Mouse (Mus musculus) neural tube, embryonic 11.5 days (tissue): Measurements from ENCODE around the gene Sdad1. TPM values are rescaled to one million over a fixed set of nuclear protein-coding genes. Genes with fewer than 3 reads are reported as not detected.

ENCODE experiments used
- ATAC-seq: fragments of 200-750 bp; cut with Nextera tagmentation; 2 replicates; pipeline ENCODE4 v1.8.0; 2017; ENCODE audit warnings: moderate number of reproducible peaks, mild to moderate bottlenecking, moderate TSS enrichment, moderate library complexity; ENCODE audit not compliant: insufficient read depth, low FRiP score, low TSS enrichment
- DNase-seq: peaks from one replicate; pipeline ENCODE4 v3.0.0-alpha.2; 2015; ENCODE audit warnings: low spot score
- H3K27ac ChIP-seq: fragments of 300-500 bp; sonication (generic); 2 replicates; pipeline ENCODE4 v1.5.1; 2014; ENCODE audit warnings: low read depth, mild to moderate bottlenecking, low read length
- H3K27me3 ChIP-seq: fragments of 300-500 bp; sonication (generic); 2 replicates; pipeline ENCODE4 v1.6.1; 2014; ENCODE audit warnings: mild to moderate bottlenecking, low read length, mixed read lengths; ENCODE audit not compliant: control insufficient read depth, insufficient read depth
- H3K36me3 ChIP-seq: fragments of 300-500 bp; sonication (generic); 2 replicates; pipeline ENCODE4 v1.6.1; 2014; ENCODE audit warnings: mild to moderate bottlenecking, low read length, moderate library complexity, mixed read lengths; ENCODE audit not compliant: control insufficient read depth, insufficient read depth
- H3K4me1 ChIP-seq: fragments of 300-500 bp; sonication (generic); 2 replicates; pipeline ENCODE4 v1.6.1; 2014; ENCODE audit warnings: low read length, mixed read lengths; ENCODE audit not compliant: control insufficient read depth, insufficient read depth
- H3K4me2 ChIP-seq: fragments of 300-500 bp; sonication (generic); 2 replicates; pipeline ENCODE4 v1.6.1; 2014; ENCODE audit warnings: low read depth, mild to moderate bottlenecking, moderate library complexity
- H3K4me3 ChIP-seq: fragments of 300-500 bp; sonication (generic); 2 replicates; pipeline ENCODE4 v1.5.1; 2014; ENCODE audit warnings: low read depth, low read length
- H3K9ac ChIP-seq: fragments of 300-500 bp; sonication (generic); 2 replicates; pipeline ENCODE4 v1.6.1; 2014; ENCODE audit warnings: mild to moderate bottlenecking, low read length
- H3K9me3 ChIP-seq: fragments of 300-500 bp; sonication (generic); 2 replicates; pipeline ENCODE4 v1.6.1; 2016; ENCODE audit warnings: low read length; ENCODE audit not compliant: control insufficient read depth
- WGBS: fragments of 180-500 bp; shearing (Covaris S2); extraction: QIAGEN DNeasy Blood & Tissue Kit; methylation state at CpG from one replicate; pipeline ENCODE4 v1.1.7; 2014; 5-methylcytosine and 5-hydroxymethylcytosine counted together
- polyA plus RNA-seq: library from polyadenylated mRNA; unstranded; fragments of >200 nt; fragmentation: Nextera tagmentation; extraction: Ambion mirVana; gene quantifications from 2 replicates; pipeline ENCODE4 v1.2.1, GENCODE M21; 2014

The Sdad1 gene
- polyA plus RNA-seq, 1 experiment from 2014 or later = 38.7 TPM

DNA sequence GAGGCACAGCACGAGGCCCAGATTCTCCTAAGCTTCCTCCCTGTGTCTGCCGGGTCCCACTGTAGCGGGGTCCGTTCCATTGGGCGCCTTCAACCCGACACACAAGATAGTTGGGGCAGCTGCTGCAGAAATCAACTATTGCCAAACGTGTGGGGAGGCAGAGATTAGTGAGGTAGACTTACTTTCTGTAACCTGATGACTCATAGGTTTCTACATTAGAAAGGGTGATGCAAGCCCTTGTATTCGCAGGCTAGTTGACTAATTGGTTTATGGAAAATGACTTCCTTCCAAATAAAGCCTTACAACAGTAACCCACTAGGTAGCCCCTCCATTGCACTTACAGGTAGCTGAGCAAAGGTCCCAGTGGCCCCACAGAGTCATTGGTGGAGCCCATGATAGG is 47.6 kb downstream of the Sdad1 start:
- no peaks in the 10 kb centered on the region for H3K27me3 ChIP-seq
- no peaks in the 10 kb centered on the region for H3K4me1 ChIP-seq
- H3K27ac ChIP-seq = no peak overlapping the region
- no peak overlapping the region for H3K4me3 ChIP-seq
- no peak overlapping the region for H3K4me2 ChIP-seq
- no peak for DNase-seq
- no peak for ATAC-seq
- H3K9me3 ChIP-seq = no peaks in the 10 kb centered on the region
- no peaks in the 10 kb centered on the region for H3K36me3 ChIP-seq
- WGBS = 91% methylated on average over 8 of the region's 8 CpGs
- no peak overlapping the region for H3K9ac ChIP-seq

DNA sequence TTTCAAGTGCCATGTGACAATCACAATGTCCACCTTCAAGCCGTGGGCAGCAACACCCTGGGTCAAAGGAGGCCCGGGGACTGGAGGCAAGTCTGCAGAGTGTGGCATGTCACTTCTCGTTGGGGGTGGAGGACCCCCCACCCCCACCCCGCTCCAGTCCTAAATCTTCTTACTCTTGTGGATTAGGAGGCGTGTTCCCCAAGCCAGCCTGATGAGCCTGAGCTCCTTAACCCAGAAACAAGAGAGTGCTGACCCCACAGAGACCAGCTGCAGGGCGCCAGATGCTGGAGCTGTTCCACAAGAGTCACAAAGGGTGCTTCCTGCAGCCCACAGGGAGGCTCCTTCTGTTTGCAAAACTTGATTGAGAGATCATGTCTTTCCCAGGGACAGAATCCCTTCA is 54.1 kb downstream of the Sdad1 start, which contains the start of gene Ppef2:
Gene Ppef2, minus strand, starts transcription at position 61 of the 400 bp plus-strand sequence.
- no peaks in the 10 kb centered on the region for H3K4me1 ChIP-seq
- ATAC-seq (no peak), DNase-seq (no peak)
- no peak within 1 kb of the TSS for H3K4me2 ChIP-seq
- H3K9me3 ChIP-seq = no peaks in the 10 kb centered on the region
- no peaks in the 10 kb centered on the region for H3K36me3 ChIP-seq
- H3K9ac ChIP-seq = no peak within 1 kb of the TSS
- WGBS = 11% methylated on average over 6 of the region's 6 CpGs
- no peaks in the 10 kb centered on the region for H3K27me3 ChIP-seq
- H3K4me3 ChIP-seq = no peak within 1 kb of the TSS
- H3K27ac ChIP-seq = no peak within 1 kb of the TSS

DNA sequence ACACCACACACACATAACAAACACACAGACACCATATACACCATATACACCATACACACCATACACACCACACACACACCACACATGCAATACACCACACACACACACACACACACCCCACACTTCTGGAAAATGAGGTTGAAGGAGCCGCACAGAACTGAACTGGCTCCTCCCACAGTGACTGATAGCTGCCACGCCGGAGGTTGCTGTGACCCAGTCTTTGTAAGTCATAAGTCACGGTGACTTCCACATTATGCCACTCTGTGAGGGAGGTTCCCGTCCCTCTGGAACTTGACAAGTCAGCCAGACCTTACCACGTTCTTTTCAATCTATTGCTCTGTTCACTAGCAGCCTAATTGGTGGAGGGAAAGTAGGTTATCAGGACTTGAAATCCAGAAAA is 55.8 kb downstream of the Sdad1 start:
- Histone ChIP-seq H3K36me3 (no peaks in the 10 kb centered on the region), H3K4me1 (no peaks in the 10 kb centered on the region), H3K4me2 (no peak overlapping the region), H3K4me3 (no peak overlapping the region), H3K9ac (no peak overlapping the region), H3K9me3 (no peaks in the 10 kb centered on the region), H3K27ac (no peak overlapping the region), H3K27me3 (no peaks in the 10 kb centered on the region)
- ATAC-seq (no peak), DNase-seq (no peak)
- 62% methylated on average over 6 of the region's 6 CpGs for WGBS

DNA sequence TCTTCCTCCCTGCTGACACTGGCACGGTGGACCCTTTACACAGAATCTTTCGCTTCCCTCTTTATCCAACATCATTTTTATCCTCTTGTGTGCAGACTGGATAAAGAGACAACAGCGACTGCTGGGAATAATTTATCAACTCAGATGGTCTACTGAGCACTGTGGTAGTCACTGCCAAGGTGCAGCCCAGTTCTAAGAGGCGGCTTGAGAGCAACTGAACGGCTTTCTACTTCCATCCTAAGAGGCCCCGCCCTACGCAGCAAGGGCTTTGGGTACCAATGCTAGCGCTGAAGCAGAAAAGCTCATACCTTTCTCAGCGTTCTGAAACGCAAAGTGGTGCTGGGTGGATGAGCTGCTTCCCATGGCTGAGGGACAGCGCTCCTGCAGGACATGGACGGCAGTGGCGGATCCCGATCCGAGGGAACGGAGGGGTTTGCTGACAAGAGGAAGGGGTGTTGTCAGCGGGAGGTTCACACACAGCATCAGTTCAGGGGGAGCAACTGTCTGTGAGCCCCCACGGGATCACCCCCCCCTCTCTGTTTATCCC is 57.4 kb downstream of the Sdad1 start:
- ATAC-seq = no peak
- WGBS = 30% methylated on average over 18 of the region's 18 CpGs
- no peak overlapping the region for H3K9ac ChIP-seq
- DNase-seq = peak; percentile 37
- no peak overlapping the region for H3K4me2 ChIP-seq
- no peak overlapping the region for H3K4me3 ChIP-seq
- H3K9me3 ChIP-seq = no peaks in the 10 kb centered on the region
- no peaks in the 10 kb centered on the region for H3K36me3 ChIP-seq
- H3K4me1 ChIP-seq = no peaks in the 10 kb centered on the region
- no peak overlapping the region for H3K27ac ChIP-seq
- no peaks in the 10 kb centered on the region for H3K27me3 ChIP-seq

DNA sequence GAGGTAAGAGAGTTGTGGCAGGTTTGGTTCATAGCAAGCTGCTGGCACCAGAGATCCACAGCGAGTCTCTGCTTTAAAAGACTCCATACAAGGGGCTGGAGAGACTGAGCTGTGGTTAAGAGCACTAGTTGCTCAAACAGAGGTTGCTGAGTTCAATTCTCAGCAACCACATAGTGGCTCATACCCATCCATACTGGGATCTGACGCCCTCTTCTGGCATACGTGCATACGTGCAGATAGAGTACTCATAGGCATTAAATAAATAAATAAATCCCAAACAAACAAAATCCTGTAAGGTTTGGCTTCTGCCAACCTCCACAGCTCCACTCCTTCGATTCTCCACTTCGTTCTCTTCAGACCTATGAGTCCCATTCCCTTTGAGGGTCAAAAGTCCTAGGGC is 58.2 kb downstream of the Sdad1 start:
- no peak overlapping the region for H3K9ac ChIP-seq
- no peak overlapping the region for H3K4me2 ChIP-seq
- H3K27me3 ChIP-seq = no peaks in the 10 kb centered on the region
- no peaks in the 10 kb centered on the region for H3K4me1 ChIP-seq
- no peaks in the 10 kb centered on the region for H3K9me3 ChIP-seq
- H3K27ac ChIP-seq = no peak overlapping the region
- WGBS = 94% methylated on average over 6 of the region's 6 CpGs
- no peaks in the 10 kb centered on the region for H3K36me3 ChIP-seq
- DNase-seq (no peak), ATAC-seq (no peak)
- H3K4me3 ChIP-seq = no peak overlapping the region

DNA sequence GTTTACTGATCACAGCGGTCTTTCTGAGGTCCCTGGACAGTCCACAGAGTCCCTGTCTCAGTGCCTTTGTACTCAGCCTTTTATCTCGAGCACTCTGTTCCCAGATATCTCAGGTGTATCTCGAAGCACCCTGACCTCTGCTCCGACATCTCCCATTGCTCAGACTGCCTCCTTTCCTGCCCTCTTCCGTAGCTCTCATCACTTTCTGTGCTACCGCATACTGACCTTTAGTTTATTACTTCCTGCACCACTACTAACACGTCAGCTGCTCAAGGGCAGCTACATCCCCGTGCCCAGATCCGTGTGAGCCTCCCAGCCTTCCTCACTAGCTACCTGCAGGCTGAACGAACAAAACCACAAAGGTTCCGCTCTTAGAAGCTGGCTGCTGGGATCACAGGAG is 61.7 kb downstream of the Sdad1 start:
- no peaks in the 10 kb centered on the region for H3K4me1 ChIP-seq
- H3K9me3 ChIP-seq = no peaks in the 10 kb centered on the region
- H3K27me3 ChIP-seq = no peaks in the 10 kb centered on the region
- H3K27ac ChIP-seq = no peak overlapping the region
- no peak overlapping the region for H3K4me2 ChIP-seq
- no peaks in the 10 kb centered on the region for H3K36me3 ChIP-seq
- no peak overlapping the region for H3K9ac ChIP-seq
- no peak overlapping the region for H3K4me3 ChIP-seq
- ATAC-seq (no peak), DNase-seq (no peak)
- 89% methylated on average over 11 of the region's 11 CpGs for WGBS

DNA sequence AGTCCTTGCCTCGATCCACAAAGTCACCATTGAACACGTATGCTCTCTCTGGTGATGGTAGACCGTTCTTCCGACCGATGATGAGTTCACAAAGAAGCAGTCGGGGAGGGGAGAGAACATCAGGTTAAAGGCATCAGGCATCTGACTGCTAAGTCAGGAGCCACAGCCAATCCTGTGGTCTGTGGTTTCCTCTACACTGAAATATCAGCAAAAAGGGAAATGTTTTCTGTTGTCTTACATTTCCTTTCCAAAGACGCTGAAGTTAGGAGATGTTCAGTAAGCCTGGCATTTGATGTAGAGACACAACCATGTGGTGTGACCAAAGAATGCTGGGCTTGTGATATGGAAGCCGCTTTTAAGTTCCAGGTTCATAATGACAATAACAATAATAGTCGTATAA is 64.8 kb downstream of the Sdad1 start:
- H3K9ac ChIP-seq = no peak overlapping the region
- WGBS = 95% methylated on average over 9 of the region's 9 CpGs
- H3K4me3 ChIP-seq = no peak overlapping the region
- no peaks in the 10 kb centered on the region for H3K4me1 ChIP-seq
- DNase-seq (no peak), ATAC-seq (no peak)
- no peak overlapping the region for H3K4me2 ChIP-seq
- no peaks in the 10 kb centered on the region for H3K27me3 ChIP-seq
- no peaks in the 10 kb centered on the region for H3K36me3 ChIP-seq
- H3K9me3 ChIP-seq = no peaks in the 10 kb centered on the region
- no peak overlapping the region for H3K27ac ChIP-seq

DNA sequence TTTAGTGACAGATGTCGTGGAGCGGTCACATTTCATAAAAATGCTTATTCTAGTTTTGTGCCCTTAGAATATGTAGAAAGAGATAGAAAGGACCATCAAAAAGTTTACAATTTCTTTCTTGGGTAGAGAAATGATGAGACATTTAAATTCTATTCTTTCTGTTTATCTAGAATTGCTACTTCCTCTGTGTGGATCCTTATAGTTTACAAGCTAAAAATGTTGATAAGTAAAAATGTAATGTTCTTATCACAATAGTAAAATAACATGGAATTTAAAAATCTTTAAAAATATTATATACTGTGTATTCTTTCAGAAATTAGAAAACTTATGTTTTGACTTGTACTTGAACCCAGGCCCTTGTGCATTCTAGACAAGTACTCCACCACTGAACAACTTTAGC is 65.4 kb downstream of the Sdad1 start:
- no peaks in the 10 kb centered on the region for H3K4me1 ChIP-seq
- DNase-seq (no peak), ATAC-seq (no peak)
- WGBS = 94% methylated on average over 2 of the region's 2 CpGs
- H3K4me2 ChIP-seq = no peak overlapping the region
- no peak overlapping the region for H3K4me3 ChIP-seq
- no peaks in the 10 kb centered on the region for H3K27me3 ChIP-seq
- H3K27ac ChIP-seq = no peak overlapping the region
- no peak overlapping the region for H3K9ac ChIP-seq
- no peaks in the 10 kb centered on the region for H3K9me3 ChIP-seq
- H3K36me3 ChIP-seq = no peaks in the 10 kb centered on the region

DNA sequence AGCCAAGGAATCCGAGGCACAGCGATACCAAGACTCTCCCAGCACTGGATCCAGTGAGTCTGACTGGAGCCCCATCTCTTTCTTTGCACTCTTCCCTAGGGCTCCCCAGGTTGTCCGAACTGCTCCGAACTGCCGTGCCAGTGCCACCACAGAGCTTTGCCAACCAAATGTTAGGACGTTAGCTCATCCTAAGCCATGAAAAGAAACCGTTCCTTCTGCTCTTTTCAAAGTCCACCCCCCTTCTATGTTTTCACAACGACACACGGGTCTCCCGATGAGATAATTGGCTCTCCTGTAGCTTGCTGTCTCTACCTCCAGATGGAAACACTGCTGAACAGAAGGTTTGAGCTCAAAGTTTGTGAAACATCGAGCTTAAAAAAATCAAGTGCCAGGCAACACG is 69.5 kb downstream of the Sdad1 start:
- H3K9me3 ChIP-seq = no peaks in the 10 kb centered on the region
- H3K4me1 ChIP-seq = no peaks in the 10 kb centered on the region
- no peaks in the 10 kb centered on the region for H3K36me3 ChIP-seq
- no peak overlapping the region for H3K4me2 ChIP-seq
- no peak overlapping the region for H3K4me3 ChIP-seq
- H3K9ac ChIP-seq = no peak overlapping the region
- H3K27ac ChIP-seq = no peak overlapping the region
- DNase-seq = no peak
- ATAC-seq = no peak
- no peaks in the 10 kb centered on the region for H3K27me3 ChIP-seq
- 91% methylated on average over 12 of the region's 12 CpGs for WGBS
